Mouse (Mus musculus) stomach, postnatal 0 days (tissue): Measurements from ENCODE around the gene Dusp10.

ENCODE experiments used
- CTCF ChIP-seq: IDR thresholded peaks from 2 replicates; pipeline ENCODE4 v1.5.1; 2016; ENCODE audit warnings: antibody characterized with exemption, low read depth, mild to moderate bottlenecking, moderate library complexity
- EP300 ChIP-seq: optimal IDR thresholded peaks from 2 replicates; pipeline ENCODE3; 2016; ENCODE audit warnings: antibody characterized with exemption

DNA sequence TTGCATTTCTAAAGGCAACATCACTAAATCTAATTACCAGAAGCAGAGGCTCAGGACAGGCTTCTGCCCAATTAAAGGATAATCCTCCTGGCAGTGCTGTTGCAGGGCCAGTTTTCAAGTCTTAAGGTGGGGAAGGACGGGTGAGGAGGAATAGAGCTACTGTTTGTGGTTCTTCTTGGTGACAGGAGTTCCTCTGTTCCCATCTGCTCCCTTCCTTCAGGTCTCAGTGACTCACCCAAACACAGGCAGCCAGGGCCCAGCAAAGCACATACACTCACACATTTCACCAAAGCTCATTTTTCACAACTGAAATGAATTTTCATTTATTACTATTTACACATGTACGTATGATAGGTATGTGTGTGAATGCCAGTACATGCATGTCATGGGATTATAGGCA, 93.7 kb downstream of the Dusp10 start:
- TF ChIP-seq CTCF (no peak), EP300 (no peak)
